Mouse (Mus musculus) bone marrow macrophage, adult 2 months (primary cell): ENCODE results near the gene Fbxo41.

Experiments
- CTCF ChIP-seq: IDR thresholded peaks from 2 replicates; pipeline ENCODE4 v1.5.1; 2012; ENCODE audit warnings: low read depth, mild to moderate bottlenecking, low read length, moderate library complexity
- POLR2A ChIP-seq: IDR thresholded peaks from 2 replicates; pipeline ENCODE4 v1.6.1; 2012; ENCODE audit warnings: mild to moderate bottlenecking, low read depth, low read length, borderline replicate concordance

- no peak for TF ChIP-seq CTCF
- no peak for TF ChIP-seq POLR2A
Observed at GRCm38 (mm10) chr6:85445286-85445685, 57.5 kb downstream of the Fbxo41 start.
